Mouse (Mus musculus) hindbrain, embryonic 14.5 days (tissue): ENCODE results near the gene Ifit2. TPM values are rescaled to one million over a fixed set of nuclear protein-coding genes. Genes with fewer than 3 reads are reported as not detected.
"Not testable (repeated sequence)": the region's sequence is repeated elsewhere in the genome, so short reads cannot be mapped to it uniquely, and the experiment has no call there.

Experiments
- ATAC-seq: fragments of 200-750 bp; cut with Nextera tagmentation; 2 replicates; pipeline ENCODE4 v1.8.0; 2017; ENCODE audit warnings: moderate number of reproducible peaks, mild to moderate bottlenecking, moderate TSS enrichment, moderate library complexity; ENCODE audit not compliant: low FRiP score
- DNase-seq: peaks from one replicate; pipeline ENCODE4 v3.0.0-alpha.2; 2015; ENCODE audit warnings: low spot score
- H3K27ac ChIP-seq: fragments of 300-500 bp; sonication (generic); 2 replicates; pipeline ENCODE4 v1.5.1; 2014; ENCODE audit warnings: mild to moderate bottlenecking, moderate library complexity
- H3K27me3 ChIP-seq: fragments of 300-500 bp; sonication (generic); 2 replicates; pipeline ENCODE4 v1.6.1; 2014; ENCODE audit warnings: mild to moderate bottlenecking, low read length, mixed read lengths; ENCODE audit not compliant: control insufficient read depth, insufficient read depth
- H3K36me3 ChIP-seq: fragments of 300-500 bp; sonication (generic); replicated peaks from 2 replicates; pipeline ENCODE4 v1.6.1; 2014; ENCODE audit not compliant: control insufficient read depth, insufficient read depth
- H3K4me1 ChIP-seq: fragments of 300-500 bp; sonication (generic); replicated peaks from 2 replicates; pipeline ENCODE4 v1.6.1; 2014; ENCODE audit warnings: antibody characterized with exemption, low read length, mixed read lengths; ENCODE audit not compliant: control insufficient read depth, insufficient read depth
- H3K4me2 ChIP-seq: fragments of 300-500 bp; sonication (generic); replicated peaks from 2 replicates; pipeline ENCODE4 v1.6.1; 2014; ENCODE audit warnings: mild to moderate bottlenecking, moderate library complexity
- H3K4me3 ChIP-seq: fragments of 300-500 bp; sonication (generic); replicated peaks from 2 replicates; pipeline ENCODE4 v1.5.1; 2014; ENCODE audit warnings: mild to moderate bottlenecking, low read length
- H3K9ac ChIP-seq: fragments of 300-500 bp; sonication (generic); 2 replicates; pipeline ENCODE4 v1.6.1; 2014
- H3K9me3 ChIP-seq: fragments of 300-500 bp; sonication (generic); 2 replicates; pipeline ENCODE4 v1.6.1; 2016; ENCODE audit warnings: low read length; ENCODE audit not compliant: control insufficient read depth
- WGBS: fragments of 180-500 bp; shearing (Covaris S2); extraction: QIAGEN DNeasy Blood & Tissue Kit; methylation state at CpG from one replicate; pipeline ENCODE4 v1.1.7; 2014; 5-methylcytosine and 5-hydroxymethylcytosine counted together
- polyA plus RNA-seq: library from polyadenylated mRNA; unstranded; fragments of >200 nt; fragmentation: Nextera tagmentation; extraction: Ambion mirVana; gene quantifications from 2 replicates; pipeline ENCODE4 v1.2.1, GENCODE M21; 2014

The Ifit2 gene
- polyA plus RNA-seq, 1 experiment from 2014 or later, result 5.8 TPM

DNA sequence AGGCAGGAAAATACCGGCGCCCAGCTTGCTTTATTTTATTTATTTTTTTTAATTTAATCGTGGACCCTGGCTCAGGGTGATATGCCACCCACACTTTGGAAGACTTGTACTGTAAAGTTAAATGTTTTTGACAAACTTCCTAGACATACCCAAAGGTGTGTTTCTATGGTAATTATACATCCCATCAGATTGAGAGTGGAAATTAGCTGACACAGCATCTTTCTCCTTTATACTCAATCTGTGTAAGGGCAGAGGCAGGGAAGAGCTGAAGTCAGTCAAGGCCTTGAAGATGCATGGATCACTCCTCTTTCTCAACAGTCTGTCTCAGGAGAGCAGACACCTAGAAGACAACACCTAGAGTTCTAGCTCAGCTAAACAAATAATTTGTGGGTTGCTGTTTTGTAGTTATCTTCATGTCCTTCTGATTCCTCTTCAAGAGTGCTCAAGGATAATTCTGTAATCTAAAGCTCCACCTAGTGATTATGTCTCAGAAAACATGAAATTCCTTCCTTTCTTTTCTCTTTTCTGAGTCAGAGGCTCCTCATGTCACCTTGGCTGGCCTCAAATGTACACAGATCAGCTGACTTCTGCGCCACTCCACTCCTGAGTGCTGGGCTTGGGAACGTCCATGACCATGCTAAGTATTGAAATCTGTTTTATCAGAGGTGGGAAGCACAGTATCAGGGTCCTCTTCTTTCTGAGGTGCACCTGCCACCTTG, 35.4 kb downstream of the Ifit2 start:
- H3K9ac ChIP-seq, DNase-seq, H3K36me3 ChIP-seq, H3K4me1 ChIP-seq, ATAC-seq, H3K4me3 ChIP-seq, H3K4me2 ChIP-seq, H3K27ac ChIP-seq, H3K27me3 ChIP-seq, H3K9me3 ChIP-seq: not testable (repeated sequence)
- WGBS, result 84% methylated on average over 5 of the region's 5 CpGs

DNA sequence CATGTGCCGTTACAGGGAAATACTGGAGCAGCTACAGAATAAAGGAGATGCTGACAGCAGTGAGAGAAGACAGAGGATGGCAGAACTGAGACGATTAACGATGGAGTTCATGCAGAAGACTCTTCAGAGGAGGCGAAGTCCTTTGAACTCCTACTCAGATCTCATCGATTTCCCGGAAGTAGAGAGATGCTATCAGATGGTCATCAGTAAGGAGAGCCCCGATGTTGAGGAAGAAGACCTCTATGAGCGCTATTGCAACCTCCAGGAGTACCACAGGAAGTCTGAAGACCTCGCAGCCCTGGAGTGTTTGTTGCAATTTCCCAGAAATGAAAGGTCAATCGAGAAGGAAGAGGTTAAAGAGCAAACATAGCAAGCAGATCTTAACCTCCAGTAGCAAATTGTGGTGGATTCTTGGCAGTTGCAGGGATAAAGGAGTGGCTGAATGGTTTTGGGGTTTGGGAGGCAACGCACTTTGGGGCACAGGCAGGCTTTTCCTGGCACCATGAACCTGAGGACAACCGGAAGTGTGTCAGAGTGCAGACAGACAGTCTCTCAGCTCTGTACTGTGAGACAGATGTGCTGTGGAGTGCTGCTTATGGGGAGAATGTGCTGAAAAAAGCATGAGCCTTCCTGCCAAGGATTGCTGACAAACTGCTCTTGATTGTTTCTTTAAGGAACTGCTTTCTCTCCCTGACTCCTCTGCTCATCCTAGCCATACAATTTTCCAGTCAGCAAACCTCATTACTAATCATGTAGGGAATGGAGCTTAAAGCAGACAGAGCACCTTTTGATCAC, 37.6 kb downstream of the Ifit2 start:
- ATAC-seq, result 0 out of 2 replicates have a peak, but pooled peaks have one; percentile 12
- H3K9me3 ChIP-seq, H3K4me1 ChIP-seq, H3K36me3 ChIP-seq, H3K4me3 ChIP-seq, H3K4me2 ChIP-seq, H3K27me3 ChIP-seq, DNase-seq, H3K27ac ChIP-seq, H3K9ac ChIP-seq: not testable (repeated sequence)
- 87% methylated on average over 6 of the region's 12 CpGs for WGBS

DNA sequence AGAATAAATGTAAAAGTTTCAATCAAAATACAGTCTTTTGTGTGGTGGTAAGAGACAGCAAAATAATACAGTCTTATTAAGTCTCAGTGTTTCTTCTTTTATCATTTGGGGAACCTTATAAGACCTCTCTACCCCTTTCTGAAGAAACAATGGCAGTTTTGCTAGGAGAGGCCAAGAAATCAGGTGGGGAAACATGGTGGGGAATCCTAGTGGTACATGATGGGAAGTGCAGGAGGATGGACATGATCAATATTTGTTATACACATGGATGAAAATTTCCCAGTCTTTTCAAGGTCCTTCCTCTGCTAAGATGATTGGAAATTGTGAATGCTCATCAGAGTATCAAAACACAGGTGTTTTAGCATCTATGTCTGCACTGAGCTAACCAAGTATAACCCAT, 38.5 kb downstream of the Ifit2 start:
- H3K27ac ChIP-seq, result no peak overlapping the region
- no peak overlapping the region for H3K4me3 ChIP-seq
- no peaks in the 10 kb centered on the region for H3K27me3 ChIP-seq
- H3K9ac ChIP-seq, result no peak overlapping the region
- DNase-seq (no peak), ATAC-seq (no peak)
- no peaks in the 10 kb centered on the region for H3K4me1 ChIP-seq
- no peaks in the 10 kb centered on the region for H3K36me3 ChIP-seq
- no peaks in the 10 kb centered on the region for H3K9me3 ChIP-seq
- H3K4me2 ChIP-seq, result no peak overlapping the region

DNA sequence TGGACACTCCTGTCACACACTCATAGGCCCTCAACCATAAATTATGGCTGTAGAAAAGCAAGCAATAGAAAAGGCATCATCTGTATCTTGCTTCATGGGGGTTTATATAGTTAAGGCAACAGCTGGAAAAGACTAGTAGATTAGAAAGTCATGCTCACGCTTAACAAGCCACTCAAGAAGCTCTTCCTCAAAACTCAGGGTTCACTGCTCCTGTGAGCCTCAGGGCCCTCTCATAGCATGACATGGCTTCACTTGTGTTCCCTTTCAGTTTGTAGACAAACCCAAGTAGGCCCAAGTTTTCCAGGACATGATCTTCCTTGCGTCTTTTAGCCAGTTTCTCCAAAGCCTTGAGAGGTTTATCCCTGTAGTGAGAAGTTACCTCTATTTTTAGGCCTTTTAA, 43.0 kb downstream of the Ifit2 start:
- 94% methylated on average over 2 of the region's 2 CpGs for WGBS
- DNase-seq (no peak), ATAC-seq (no peak)
- Histone ChIP-seq H3K4me1 (no peaks in the 10 kb centered on the region), H3K36me3 (no peaks in the 10 kb centered on the region), H3K27ac (no peak overlapping the region), H3K9ac (no peak overlapping the region), H3K4me2 (no peak overlapping the region), H3K9me3 (no peaks in the 10 kb centered on the region), H3K27me3 (no peaks in the 10 kb centered on the region), H3K4me3 (no peak overlapping the region)

DNA sequence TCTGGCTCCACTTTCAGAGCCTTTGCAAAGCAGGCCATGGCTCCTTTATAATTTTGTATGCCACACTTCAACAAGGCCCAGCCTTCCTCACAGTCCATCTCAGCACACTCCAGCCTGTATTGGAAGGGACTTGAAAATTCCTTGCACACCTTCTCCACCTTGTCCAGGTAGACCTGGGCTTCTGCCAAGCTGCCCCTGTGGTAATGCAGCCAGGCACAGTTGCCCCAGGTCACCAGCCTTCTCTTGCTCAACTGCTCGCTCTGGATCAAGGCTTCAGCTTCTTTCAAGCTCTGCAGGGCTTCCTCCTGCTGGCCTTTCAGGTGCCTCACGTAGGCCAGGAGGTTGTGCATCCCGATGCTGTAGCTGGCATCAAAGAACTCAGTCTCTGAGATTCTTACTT, 44.0 kb downstream of the Ifit2 start:
- not testable (repeated sequence) for H3K4me1 ChIP-seq, DNase-seq, H3K4me2 ChIP-seq, H3K4me3 ChIP-seq, H3K27ac ChIP-seq, ATAC-seq, H3K9ac ChIP-seq, H3K36me3 ChIP-seq, H3K27me3 ChIP-seq, H3K9me3 ChIP-seq
- WGBS, result 79% methylated on average over 3 of the region's 3 CpGs

DNA sequence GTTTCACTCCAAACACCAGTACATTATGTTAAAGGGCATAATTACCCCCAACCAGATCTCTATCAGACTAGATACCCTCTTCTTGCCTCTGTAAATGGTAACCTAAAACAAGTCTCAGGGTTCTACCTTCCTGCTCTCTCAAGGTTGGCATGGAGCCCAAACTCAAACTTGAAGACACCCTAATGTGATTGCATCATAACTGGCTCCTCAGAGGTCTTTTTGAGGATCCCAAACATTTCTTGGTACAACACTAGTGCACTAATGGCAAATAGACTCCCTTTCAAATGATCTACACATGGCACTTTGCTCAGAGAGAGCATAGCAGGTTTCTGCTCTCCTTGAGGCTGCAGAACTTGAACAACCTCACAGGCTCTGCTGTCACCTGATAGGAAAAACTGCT, 46.3 kb downstream of the Ifit2 start:
- Histone ChIP-seq H3K4me3 (no peak overlapping the region), H3K27me3 (no peaks in the 10 kb centered on the region), H3K9ac (no peak overlapping the region), H3K4me2 (no peak overlapping the region), H3K9me3 (no peaks in the 10 kb centered on the region), H3K36me3 (no peaks in the 10 kb centered on the region), H3K27ac (no peak overlapping the region), H3K4me1 (no peaks in the 10 kb centered on the region)
- DNase-seq, result no peak
- no peak for ATAC-seq

DNA sequence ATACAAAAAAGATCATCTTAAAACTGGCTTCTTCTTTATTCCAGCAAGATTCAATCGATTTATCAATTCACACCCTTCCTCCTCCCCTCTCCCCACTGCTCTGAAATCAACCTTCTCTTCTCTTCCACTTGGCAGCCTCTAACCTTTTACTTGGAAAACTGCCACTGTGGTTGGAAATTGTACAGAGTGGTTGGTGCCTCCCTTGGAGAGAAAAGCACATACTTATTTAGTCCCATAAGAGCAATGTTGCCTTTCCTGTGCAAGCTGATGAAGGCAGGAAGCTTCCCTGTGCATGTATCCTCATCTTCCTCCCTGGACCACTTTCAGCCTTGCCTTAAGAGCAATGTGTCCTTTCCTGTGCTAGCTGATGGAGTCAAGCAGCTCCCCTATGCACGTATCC, 47.8 kb downstream of the Ifit2 start:
- no peak overlapping the region for H3K9ac ChIP-seq
- DNase-seq, result peak; percentile 61
- H3K27me3 ChIP-seq, result no peaks in the 10 kb centered on the region
- H3K4me2 ChIP-seq, result no peak overlapping the region
- no peaks in the 10 kb centered on the region for H3K9me3 ChIP-seq
- H3K27ac ChIP-seq, result no peak overlapping the region
- no peaks in the 10 kb centered on the region for H3K4me1 ChIP-seq
- ATAC-seq, result no peak
- no peak overlapping the region for H3K4me3 ChIP-seq
- H3K36me3 ChIP-seq, result no peaks in the 10 kb centered on the region
- WGBS, result 85% methylated on average over 2 of the region's 2 CpGs

DNA sequence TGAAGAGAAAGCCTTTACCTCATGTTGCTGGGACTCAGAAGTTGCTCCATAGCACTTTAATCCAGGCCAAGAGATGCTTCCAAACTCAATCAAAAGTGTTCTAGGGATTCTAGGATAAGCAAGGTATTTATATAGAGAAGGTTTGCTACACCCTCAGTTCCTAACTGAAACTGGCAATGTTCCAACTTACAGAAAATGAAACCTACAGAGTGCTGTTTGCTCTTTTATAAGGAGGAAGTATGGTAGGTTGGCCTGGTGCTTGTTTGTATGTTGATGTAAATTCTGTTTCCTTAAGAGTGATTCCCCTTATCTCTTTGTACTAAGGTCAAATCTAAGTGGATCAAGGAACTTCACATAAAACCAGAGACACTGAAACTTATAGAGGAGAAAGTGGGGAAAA, 48.8 kb downstream of the Ifit2 start:
- not testable (repeated sequence) for DNase-seq, H3K4me2 ChIP-seq, H3K4me3 ChIP-seq, H3K36me3 ChIP-seq, H3K4me1 ChIP-seq, H3K27ac ChIP-seq, H3K27me3 ChIP-seq, H3K9ac ChIP-seq, H3K9me3 ChIP-seq, ATAC-seq

DNA sequence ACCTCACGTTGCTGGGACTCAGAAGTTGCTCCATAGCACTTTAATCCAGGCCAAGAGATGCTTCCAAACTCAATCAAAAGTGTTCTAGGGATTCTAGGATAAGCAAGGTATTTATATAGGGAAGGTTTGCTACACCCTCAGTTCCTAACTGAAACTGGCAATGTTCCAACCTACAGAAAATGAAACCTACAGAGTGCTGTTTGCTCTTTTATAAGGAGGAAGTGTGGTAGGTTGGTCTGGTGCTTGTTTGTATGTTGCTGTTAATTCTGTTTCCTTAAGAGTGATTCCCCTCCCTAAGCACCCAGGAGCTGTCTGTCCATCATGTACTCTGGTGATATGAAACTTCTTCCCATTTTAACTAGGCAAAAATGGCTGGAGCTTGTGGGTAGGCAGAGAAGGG, 51.4 kb downstream of the Ifit2 start, which contains the start of gene Ifit1bl1:
Gene Ifit1bl1 (minus strand): TSS at position 69 of the 400 bp plus-strand sequence.
- WGBS, result 43% methylated on average over 1 of the region's 1 CpGs
- not testable (repeated sequence) for H3K4me1 ChIP-seq, H3K9me3 ChIP-seq, H3K27me3 ChIP-seq, ATAC-seq, DNase-seq, H3K4me3 ChIP-seq, H3K4me2 ChIP-seq, H3K9ac ChIP-seq, H3K27ac ChIP-seq, H3K36me3 ChIP-seq
